Mouse (Mus musculus) kidney, adult 2 months (tissue): ENCODE measurements at regions not wholly inside any gene's neighbourhood (a gene's known extent, or its start where the extent isn't known, plus 50 kb on each side); places are given as distances from the start of the nearest gene placed in this dataset.

Experiments used
- DNase-seq: peaks from one replicate; pipeline ENCODE4 v3.0.0; 2021
- H3K27ac ChIP-seq: fragments of 200-500 bp; 2 replicates; pipeline ENCODE4 v1.5.1; 2012; ENCODE audit warnings: low read depth, low read length, control low read depth, inconsistent platforms; ENCODE audit not compliant: insufficient read depth
- H3K27me3 ChIP-seq: fragments of 200-500 bp; replicated peaks from 2 replicates; pipeline ENCODE4 v1.6.1; 2012; ENCODE audit warnings: mild to moderate bottlenecking, moderate library complexity, low read length, inconsistent platforms; ENCODE audit not compliant: control insufficient read depth, insufficient read depth
- H3K36me3 ChIP-seq: fragments of 200-500 bp; 2 replicates; pipeline ENCODE4 v1.6.1; 2012; ENCODE audit warnings: mild to moderate bottlenecking, moderate library complexity, low read length, inconsistent platforms; ENCODE audit not compliant: control insufficient read depth, insufficient read depth
- H3K4me1 ChIP-seq: fragments of 200-500 bp; 2 replicates; pipeline ENCODE4 v1.6.1; 2011; ENCODE audit warnings: low read length; ENCODE audit not compliant: control insufficient read depth, insufficient read depth
- H3K4me3 ChIP-seq: fragments of 200-500 bp; 2 replicates; pipeline ENCODE4 v1.5.1; 2011; ENCODE audit warnings: mild to moderate bottlenecking, low read depth, low read length, control low read depth; ENCODE audit not compliant: insufficient read depth
- CTCF ChIP-seq: fragments of 200-500 bp; conservative IDR thresholded peaks from 2 replicates; pipeline ENCODE4 v1.5.1; 2011; ENCODE audit warnings: low read depth, mild to moderate bottlenecking, control low read depth, low read length, moderate library complexity, mixed read lengths; ENCODE audit not compliant: insufficient read depth, insufficient read length
- POLR2A ChIP-seq: fragments of 200-500 bp; IDR thresholded peaks from one replicate; pipeline ENCODE4 v1.6.1; 2011; ENCODE audit warnings: low read depth, low read length, control low read depth
- WGBS: fragments of 180-500 bp; shearing (Covaris S2); methylation state at CpG from one replicate; pipeline ENCODE4 v1.1.7; 2018; 5-methylcytosine and 5-hydroxymethylcytosine counted together

DNA sequence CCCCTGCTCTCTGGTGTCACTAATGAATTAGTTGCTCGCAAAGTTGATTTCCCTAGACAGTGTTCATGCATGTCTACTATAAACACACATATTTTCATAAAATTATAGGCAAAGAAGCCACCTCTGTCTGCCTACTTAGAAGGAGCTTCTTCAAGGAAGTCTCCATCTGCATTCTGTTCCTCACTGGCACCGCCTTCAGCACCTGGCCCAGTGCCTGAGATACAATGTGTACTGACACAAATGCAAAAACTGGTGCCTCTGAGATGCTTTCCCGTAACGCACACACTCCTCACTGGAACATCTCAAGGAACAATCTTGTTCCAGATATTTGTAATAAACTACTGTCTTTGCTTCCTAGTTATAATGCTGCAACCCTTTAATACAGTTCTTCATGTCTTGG lies 170.8 kb upstream of the Zfp462 start:
- TF ChIP-seq CTCF (no peak), POLR2A (no peak)
- DNase-seq, result no peak
- Histone ChIP-seq H3K27ac (no peak overlapping the region), H3K27me3 (no peaks in the 10 kb centered on the region), H3K4me1 (no peaks in the 10 kb centered on the region), H3K4me3 (no peak overlapping the region), H3K36me3 (no peaks in the 10 kb centered on the region)
- 90% methylated on average over 4 of the region's 4 CpGs for WGBS

DNA sequence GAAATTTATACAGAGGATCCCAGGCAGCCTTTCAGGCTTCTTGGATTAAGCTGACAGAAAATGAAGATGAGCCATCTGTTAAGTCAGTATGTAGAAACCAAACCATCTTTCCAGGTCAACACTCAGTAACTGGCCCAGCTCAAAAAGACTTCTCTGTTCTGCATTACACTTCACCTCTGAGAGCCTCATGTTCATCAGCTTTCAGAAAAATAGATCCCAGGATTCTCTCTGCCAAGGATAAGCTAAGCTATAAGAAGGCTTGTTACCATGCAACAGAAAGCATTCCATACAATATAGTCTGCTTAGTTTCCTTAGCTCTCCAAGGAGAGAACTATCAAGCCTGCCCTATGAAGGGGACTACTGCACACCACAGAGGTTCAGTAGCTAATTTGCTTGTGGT lies 170.1 kb upstream of the Zfp462 start:
- no peak for DNase-seq
- TF ChIP-seq CTCF (no peak), POLR2A (no peak)
- Histone ChIP-seq H3K27ac (no peak overlapping the region), H3K4me1 (no peaks in the 10 kb centered on the region), H3K4me3 (no peak overlapping the region), H3K36me3 (no peaks in the 10 kb centered on the region), H3K27me3 (no peaks in the 10 kb centered on the region)

DNA sequence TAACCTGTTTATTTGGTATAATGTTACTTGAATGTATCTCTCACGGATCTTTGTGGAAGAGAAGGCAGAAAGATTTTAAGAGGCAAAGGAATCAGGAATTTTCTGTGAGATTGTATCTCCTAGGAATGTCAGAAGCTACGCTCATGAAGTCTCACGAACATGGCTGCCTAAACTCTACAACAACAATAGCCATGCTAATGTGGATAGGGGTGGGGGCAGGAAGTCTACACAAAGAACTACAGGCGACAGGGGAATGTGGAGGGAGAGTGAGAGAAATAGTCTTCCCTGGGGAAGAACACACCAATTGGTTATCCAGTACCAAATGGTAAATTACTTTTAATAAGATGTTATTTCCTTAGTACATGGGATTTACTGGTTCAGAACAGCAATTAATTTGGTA lies 164.3 kb upstream of the Zfp462 start:
- Histone ChIP-seq H3K36me3 (no peaks in the 10 kb centered on the region), H3K27me3 (no peaks in the 10 kb centered on the region), H3K4me1 (no peaks in the 10 kb centered on the region), H3K4me3 (no peak overlapping the region), H3K27ac (no peak overlapping the region)
- DNase-seq, result no peak
- 61% methylated on average over 4 of the region's 4 CpGs for WGBS
- no peak for TF ChIP-seq POLR2A
- no peak for TF ChIP-seq CTCF

DNA sequence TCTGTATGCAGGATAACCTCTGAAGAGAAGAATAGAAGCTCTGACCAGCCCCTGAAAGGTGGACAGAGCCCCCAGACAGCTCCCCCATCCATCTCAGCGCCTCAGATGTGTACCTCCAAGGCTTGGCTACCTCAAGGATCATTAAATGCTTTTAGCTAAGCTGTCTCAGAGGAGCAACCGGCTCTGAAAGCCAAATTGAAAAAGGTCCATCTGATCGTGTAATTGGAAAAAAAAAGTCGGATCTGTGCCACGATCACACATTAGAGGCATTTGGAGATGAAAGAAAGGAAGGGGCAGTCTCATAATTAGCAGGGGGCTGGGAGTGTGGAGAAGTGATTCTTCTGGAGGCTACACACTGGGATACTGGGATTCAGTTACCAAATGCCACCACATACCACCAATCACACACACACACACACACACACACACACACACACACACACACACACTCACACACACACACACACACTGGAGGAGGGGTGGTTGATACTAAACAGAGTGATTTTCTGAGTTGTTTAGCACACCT lies 153.6 kb upstream of the Zfp462 start:
- WGBS, result 47% methylated on average over 5 of the region's 5 CpGs
- Histone ChIP-seq H3K4me1 (no peaks in the 10 kb centered on the region), H3K27ac (no peak overlapping the region), H3K27me3 (no peaks in the 10 kb centered on the region), H3K4me3 (no peak overlapping the region), H3K36me3 (no peaks in the 10 kb centered on the region)
- DNase-seq, result no peak
- TF ChIP-seq POLR2A, result no peak
- TF ChIP-seq CTCF, result no peak

DNA sequence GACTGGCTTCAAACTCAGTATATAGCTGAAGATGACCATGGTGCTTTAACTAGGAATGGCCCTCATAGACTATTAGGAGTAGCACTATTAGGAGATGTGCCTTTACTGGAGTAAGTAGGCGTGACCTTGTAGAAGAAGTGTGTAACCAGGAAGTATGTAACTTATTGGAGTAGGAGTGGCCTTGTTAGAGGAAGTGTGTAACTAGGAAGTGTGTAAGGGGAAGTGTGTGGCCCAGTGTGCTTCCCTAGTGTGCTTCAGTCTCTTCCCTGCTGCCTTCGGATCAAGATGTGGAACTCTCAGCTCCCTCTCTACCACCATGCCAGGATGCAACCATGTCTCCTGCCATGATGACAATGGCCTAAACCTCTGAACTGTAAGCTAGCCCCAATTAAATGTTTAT lies 151.0 kb upstream of the Zfp462 start:
- 91% methylated on average over 2 of the region's 2 CpGs for WGBS
- Histone ChIP-seq H3K36me3 (no peaks in the 10 kb centered on the region), H3K27ac (no peak overlapping the region), H3K4me1 (no peaks in the 10 kb centered on the region), H3K27me3 (no peaks in the 10 kb centered on the region), H3K4me3 (no peak overlapping the region)
- no peak for DNase-seq
- TF ChIP-seq CTCF (no peak), POLR2A (no peak)

DNA sequence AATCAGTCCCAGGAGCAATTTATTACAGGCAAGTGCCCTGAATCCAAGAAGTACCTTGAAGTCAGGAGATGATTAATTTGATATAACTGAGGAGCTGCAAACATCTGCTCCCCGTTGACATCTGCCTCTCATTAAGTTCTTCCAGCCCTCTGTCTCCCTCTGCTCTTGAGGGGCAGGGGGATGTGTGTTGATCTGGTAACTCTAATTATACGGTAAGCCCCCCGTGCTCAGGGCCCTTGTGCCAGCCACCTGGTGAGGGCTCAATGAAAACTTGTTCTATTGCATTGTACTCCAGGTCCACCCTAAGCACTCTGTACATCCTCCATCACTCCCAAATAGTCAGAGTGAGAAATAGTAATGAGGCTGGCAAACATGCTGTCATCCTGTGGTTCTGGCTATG lies 149.6 kb upstream of the Zfp462 start:
- Histone ChIP-seq H3K36me3 (no peaks in the 10 kb centered on the region), H3K27me3 (no peaks in the 10 kb centered on the region), H3K27ac (no peak overlapping the region), H3K4me3 (no peak overlapping the region), H3K4me1 (no peaks in the 10 kb centered on the region)
- WGBS, result 61% methylated on average over 3 of the region's 3 CpGs
- no peak for DNase-seq
- TF ChIP-seq CTCF (no peak), POLR2A (no peak)

DNA sequence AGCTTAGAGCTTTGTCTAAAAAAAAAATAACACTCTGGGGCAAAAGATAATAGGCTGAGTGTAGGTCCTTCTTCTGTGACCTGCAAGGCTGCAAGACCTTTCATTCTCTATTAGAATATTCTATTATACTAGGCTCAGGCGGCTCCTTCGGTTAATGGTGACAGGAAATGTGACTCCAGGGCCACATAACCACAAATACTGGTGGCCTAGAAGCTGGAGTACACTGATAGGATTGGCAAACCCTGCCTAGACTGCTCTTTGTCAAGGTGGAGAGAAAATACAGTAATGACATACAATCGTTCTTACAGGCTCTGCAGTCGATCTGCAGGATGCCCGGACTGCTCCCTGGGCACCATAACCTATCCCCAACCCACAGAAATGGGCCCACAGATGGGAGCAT lies 146.3 kb upstream of the Zfp462 start:
- Histone ChIP-seq H3K36me3 (no peaks in the 10 kb centered on the region), H3K27me3 (no peaks in the 10 kb centered on the region), H3K4me3 (no peak overlapping the region), H3K27ac (no peak overlapping the region), H3K4me1 (no peaks in the 10 kb centered on the region)
- no peak for DNase-seq
- TF ChIP-seq CTCF, result no peak
- TF ChIP-seq POLR2A, result no peak
- WGBS, result 84% methylated on average over 5 of the region's 5 CpGs

DNA sequence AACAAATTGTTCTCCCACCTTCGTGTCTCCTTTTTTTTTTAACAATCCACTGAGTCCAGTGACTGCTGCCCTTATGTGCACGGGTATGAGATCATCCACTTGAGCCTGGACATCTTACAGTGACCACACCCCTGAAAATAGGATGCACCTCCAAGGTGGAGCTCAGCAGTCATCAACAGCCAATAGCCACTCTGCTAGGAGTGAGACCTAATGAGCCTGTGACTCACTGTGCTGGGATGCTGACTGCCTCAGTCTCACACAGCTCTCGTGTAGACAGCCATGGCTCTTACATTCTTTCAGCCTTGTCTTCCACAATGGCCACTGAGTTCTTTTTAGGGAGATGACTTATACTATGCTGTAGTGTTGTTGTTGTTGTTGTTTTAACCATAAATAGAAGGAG lies 133.7 kb upstream of the Zfp462 start:
- Histone ChIP-seq H3K27ac (no peak overlapping the region), H3K27me3 (no peaks in the 10 kb centered on the region; the same call in 1 of the 2 replicates), H3K36me3 (no peaks in the 10 kb centered on the region), H3K4me3 (no peak overlapping the region), H3K4me1 (no peaks in the 10 kb centered on the region)
- no peak for DNase-seq
- WGBS, result 78% methylated on average over 3 of the region's 3 CpGs
- no peak for TF ChIP-seq CTCF
- TF ChIP-seq POLR2A, result no peak
